Mouse (Mus musculus) brain, embryonic 14.5 days (tissue): ENCODE data around the gene Ptcd2.

ENCODE experiments used
- CTCF ChIP-seq: fragments of 200-500 bp; IDR thresholded peaks from 2 replicates; pipeline ENCODE4 v1.5.1; 2012; ENCODE audit warnings: inconsistent platforms, mild to moderate bottlenecking, moderate library complexity, borderline replicate concordance; ENCODE audit not compliant: insufficient read depth, insufficient read length; ENCODE audit errors: extremely low read depth
- POLR2A ChIP-seq: fragments of 200-500 bp; IDR thresholded peaks from 2 replicates; pipeline ENCODE4 v1.6.1; 2012; ENCODE audit warnings: mild to moderate bottlenecking, inconsistent platforms, borderline replicate concordance; ENCODE audit not compliant: poor library complexity, insufficient read depth, insufficient read length, severe bottlenecking; ENCODE audit errors: extremely low read depth

DNA sequence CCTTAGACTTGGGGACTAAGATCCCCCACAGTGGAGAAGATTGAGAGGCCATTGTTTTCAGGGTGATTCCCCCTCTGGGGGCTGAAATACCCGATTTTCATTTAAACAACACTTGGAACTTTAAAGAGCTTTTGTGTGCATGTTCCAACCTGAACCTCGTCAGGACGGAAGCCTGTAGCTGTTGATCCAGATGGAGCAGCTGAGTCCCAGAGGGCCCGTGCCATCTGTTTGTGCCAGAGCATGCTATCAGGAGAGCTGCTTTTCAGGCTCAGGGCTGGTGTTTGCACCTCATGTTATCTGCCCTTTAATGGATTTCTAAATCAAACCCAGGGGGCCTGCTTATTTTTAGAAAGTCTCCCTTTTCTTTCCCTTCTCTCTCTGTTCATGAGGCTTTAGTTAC is 19.4 kb upstream of the Ptcd2 start:
- no peak for TF ChIP-seq CTCF
- TF ChIP-seq POLR2A: no peak
